Mouse (Mus musculus) megakaryocyte, embryonic 14.5 days (primary cell): ENCODE results near the gene Eef2kmt. TPM values are rescaled to one million over a fixed set of nuclear protein-coding genes. Genes with fewer than 3 reads are reported as not detected.
A peak's percentile ranks its signal among the peaks of the same experiment; 100 is the strongest.

Source experiments
- H3K27me3 ChIP-seq: replicated peaks from 2 replicates; pipeline ENCODE3; 2012; ENCODE audit warnings: inconsistent platforms
- H3K36me3 ChIP-seq: replicated peaks from 2 replicates; pipeline ENCODE3; 2012; ENCODE audit warnings: low read length, inconsistent platforms, mixed read lengths
- H3K4me1 ChIP-seq: 2 replicates; pipeline ENCODE4 v1.6.1; 2012; ENCODE audit warnings: inconsistent platforms
- H3K4me3 ChIP-seq: replicated peaks from 2 replicates; pipeline ENCODE3; 2012; ENCODE audit warnings: moderate library complexity, mild to moderate bottlenecking, inconsistent platforms
- H3K9me3 ChIP-seq: 2 replicates; pipeline ENCODE4 v1.6.1; 2012; ENCODE audit warnings: inconsistent platforms
- FLI1 ChIP-seq: IDR thresholded peaks from 2 replicates; pipeline ENCODE4 v1.6.1; 2012; ENCODE audit warnings: low read length, inconsistent platforms, mixed read lengths
- GATA1 ChIP-seq: IDR thresholded peaks from 3 replicates; pipeline ENCODE4 v1.6.1; 2012; ENCODE audit warnings: mixed read lengths, low read length, inconsistent platforms, borderline replicate concordance
- polyA plus RNA-seq: library from polyadenylated mRNA; stranded (reverse); fragments of >175 nt; gene quantifications from 2 replicates; pipeline ENCODE4 v1.2.3, GENCODE M21; 2012; ENCODE audit warnings: low replicate concordance; ENCODE audit not compliant: insufficient read depth

Gene Eef2kmt
- polyA plus RNA-seq: 2.5 TPM in 1 of 2 replicates, not detected in the other

- peaks cover 24% of the 10 kb centered on the region for H3K36me3 ChIP-seq
- no peak for TF ChIP-seq GATA1
- TF ChIP-seq FLI1: no peak
Observed at GRCm38 (mm10) chr16:5255779-5256496, at the start of gene Eef2kmt. Eef2kmt (minus strand) TSS chr16:5255983.

GRCm38 (mm10) chr16:5295238-5295637 is 39.5 kb upstream of the Eef2kmt start:
- Histone ChIP-seq H3K27me3 (peaks cover 3% of the 10 kb centered on the region), H3K9me3 (no peaks in the 10 kb centered on the region), H3K36me3 (no peaks in the 10 kb centered on the region), H3K4me1 (no peaks in the 10 kb centered on the region), H3K4me3 (no peak overlapping the region)
- TF ChIP-seq FLI1 (no peak), GATA1 (no peak)

More at GRCm38 (mm10) chr16:5255779-5256496, at the start of gene Eef2kmt:
- Histone ChIP-seq H3K4me3 (peak within 1 kb of the TSS; percentile 95), H3K9me3 (no peaks in the 10 kb centered on the region), H3K4me1 (peaks cover 32% of the 10 kb centered on the region), H3K27me3 (peaks cover 2% of the 10 kb centered on the region)

DNA sequence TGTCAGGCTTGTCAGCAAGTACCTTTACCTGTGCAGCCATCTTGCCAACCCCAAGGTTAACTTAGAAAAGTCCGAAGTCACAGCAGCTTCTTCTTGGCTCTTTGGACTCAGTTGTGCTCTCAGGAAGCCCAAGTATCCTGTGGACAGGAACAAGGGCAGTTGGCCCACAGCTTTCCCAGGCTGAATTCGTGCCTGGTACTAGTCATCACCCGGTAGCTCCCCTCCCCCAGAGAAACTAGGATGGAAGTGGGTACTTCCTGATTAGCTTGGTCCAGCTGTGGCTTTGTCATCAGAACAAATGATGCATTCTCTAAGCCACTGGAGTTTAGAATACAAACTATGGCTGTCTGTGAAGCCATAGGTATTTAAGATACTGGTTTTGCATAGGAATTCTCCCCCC is 29.6 kb upstream of the Eef2kmt start:
- Histone ChIP-seq H3K36me3 (no peaks in the 10 kb centered on the region), H3K27me3 (peaks cover 18% of the 10 kb centered on the region), H3K9me3 (0 out of 2 replicates have a peak, but pooled peaks cover 5% of the 10 kb centered on the region), H3K4me1 (0 out of 2 replicates have a peak, but pooled peaks cover 3% of the 10 kb centered on the region), H3K4me3 (no peak overlapping the region)
- no peak for TF ChIP-seq GATA1
- no peak for TF ChIP-seq FLI1

- Histone ChIP-seq H3K4me1 (0 out of 2 replicates have a peak, but pooled peaks cover 3% of the 10 kb centered on the region), H3K9me3 (no peaks in the 10 kb centered on the region), H3K4me3 (no peak overlapping the region), H3K27me3 (peaks cover 18% of the 10 kb centered on the region), H3K36me3 (no peaks in the 10 kb centered on the region)
- TF ChIP-seq GATA1: no peak
- TF ChIP-seq FLI1: no peak
Observed at GRCm38 (mm10) chr16:5282686-5283085, 26.9 kb upstream of the Eef2kmt start.

DNA sequence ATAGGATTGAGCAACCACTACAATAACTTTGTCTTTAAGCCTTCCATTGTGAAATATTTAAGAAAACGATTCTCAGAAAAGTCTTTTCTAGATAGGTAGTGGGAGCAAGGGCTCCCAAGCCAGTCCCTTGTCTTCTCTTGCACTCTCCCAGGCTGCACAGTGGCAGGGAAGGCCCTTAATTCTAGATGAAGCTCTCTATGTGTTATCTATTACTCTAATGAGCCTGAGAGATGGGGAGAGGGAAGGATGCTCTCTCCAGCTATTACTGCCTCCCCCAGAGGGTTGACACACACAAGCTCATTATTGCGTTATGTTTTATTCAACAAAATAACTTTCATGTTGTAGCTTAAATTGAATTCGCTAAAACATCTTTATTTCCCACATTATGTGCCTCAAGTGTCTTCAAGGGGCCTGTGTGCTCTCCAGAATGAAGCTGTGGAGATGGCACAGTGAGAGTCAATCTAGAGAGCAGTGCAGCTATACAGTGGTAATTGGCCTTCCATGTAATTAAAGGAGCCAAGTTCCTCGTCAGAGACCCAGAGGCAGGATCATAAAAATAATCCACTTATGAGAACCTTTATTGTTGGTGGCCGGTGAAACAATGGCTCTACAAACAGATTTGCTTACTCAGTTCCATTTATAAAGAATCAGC is 23.9 kb upstream of the Eef2kmt start:
- no peaks in the 10 kb centered on the region for H3K9me3 ChIP-seq
- H3K4me1 ChIP-seq: no peaks in the 10 kb centered on the region
- peaks cover 18% of the 10 kb centered on the region for H3K27me3 ChIP-seq
- TF ChIP-seq FLI1 (no peak), GATA1 (no peak)
- no peaks in the 10 kb centered on the region for H3K36me3 ChIP-seq
- no peak overlapping the region for H3K4me3 ChIP-seq

DNA sequence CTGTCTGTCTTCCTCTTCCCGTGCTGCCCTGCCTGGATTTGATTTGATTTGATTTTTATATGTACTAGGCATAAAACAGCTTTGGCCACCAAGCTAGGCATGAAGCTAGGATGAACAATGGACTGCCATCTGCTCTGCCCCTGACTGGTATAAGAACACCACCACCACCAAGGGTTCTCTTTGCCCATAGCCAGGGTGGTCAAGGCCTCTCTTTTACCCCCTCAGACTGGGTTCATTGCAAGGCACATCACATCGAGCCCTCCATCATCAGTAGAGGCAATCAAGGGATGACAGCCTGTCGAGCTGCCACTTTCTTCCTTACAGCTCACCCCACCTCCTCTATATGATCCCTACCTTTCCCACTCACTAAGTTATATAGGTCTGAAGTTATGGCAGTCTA is 16.6 kb upstream of the Eef2kmt start:
- H3K36me3 ChIP-seq: no peaks in the 10 kb centered on the region
- no peaks in the 10 kb centered on the region for H3K9me3 ChIP-seq
- TF ChIP-seq GATA1 (no peak), FLI1 (no peak)
- H3K4me3 ChIP-seq: no peak overlapping the region
- H3K4me1 ChIP-seq: no peaks in the 10 kb centered on the region
- H3K27me3 ChIP-seq: peaks cover 16% of the 10 kb centered on the region

GRCm38 (mm10) chr16:5271411-5272035 is 15.7 kb upstream of the Eef2kmt start:
- H3K4me1 ChIP-seq: no peaks in the 10 kb centered on the region
- H3K9me3 ChIP-seq: no peaks in the 10 kb centered on the region
- peaks cover 16% of the 10 kb centered on the region for H3K27me3 ChIP-seq
- H3K4me3 ChIP-seq: no peak overlapping the region
- no peaks in the 10 kb centered on the region for H3K36me3 ChIP-seq
- TF ChIP-seq GATA1 (no peak), FLI1 (no peak)

DNA sequence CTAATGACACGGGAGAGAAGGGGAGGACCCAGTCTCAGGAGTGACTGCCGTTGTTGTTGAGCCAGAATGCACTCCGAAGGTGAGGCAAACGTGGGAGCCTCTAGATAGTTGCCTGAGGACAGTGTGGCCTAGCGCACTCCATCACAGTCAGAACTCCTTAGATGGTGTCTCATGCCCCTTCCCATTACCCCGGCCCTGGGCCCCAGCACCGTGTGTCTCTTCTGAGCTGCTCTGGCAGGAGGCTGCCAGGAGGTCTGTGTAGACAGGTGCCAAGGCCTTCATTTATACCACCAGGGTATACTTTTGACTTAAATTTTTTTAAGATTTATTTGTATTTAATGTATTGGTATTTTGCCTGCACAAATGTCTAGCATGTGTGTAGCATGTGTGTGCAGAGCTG is 8.1 kb upstream of the Eef2kmt start:
- Histone ChIP-seq H3K4me3 (no peak overlapping the region), H3K36me3 (no peaks in the 10 kb centered on the region), H3K4me1 (no peaks in the 10 kb centered on the region), H3K27me3 (peaks cover 5% of the 10 kb centered on the region), H3K9me3 (peaks cover 17% of the 10 kb centered on the region)
- TF ChIP-seq GATA1 (no peak), FLI1 (no peak)

- no peaks in the 10 kb centered on the region for H3K36me3 ChIP-seq
- H3K9me3 ChIP-seq: peaks cover 17% of the 10 kb centered on the region
- H3K4me1 ChIP-seq: no peaks in the 10 kb centered on the region
- H3K27me3 ChIP-seq: peaks cover 3% of the 10 kb centered on the region
- TF ChIP-seq FLI1 (no peak), GATA1 (no peak)
- no peak overlapping the region for H3K4me3 ChIP-seq
Observed at GRCm38 (mm10) chr16:5263156-5263555, 7.4 kb upstream of the Eef2kmt start.
